Mouse (Mus musculus) kidney, postnatal 36 days (tissue): ENCODE data around the gene Tacc2.

Experiments used
- DNase-seq, 2 experiments: peaks; one replicate each; pipeline ENCODE4 v3.0.0; 2021 to 2022; ENCODE audit warnings: mixed read lengths in 2 of 2

Gene Tacc2

DNA sequence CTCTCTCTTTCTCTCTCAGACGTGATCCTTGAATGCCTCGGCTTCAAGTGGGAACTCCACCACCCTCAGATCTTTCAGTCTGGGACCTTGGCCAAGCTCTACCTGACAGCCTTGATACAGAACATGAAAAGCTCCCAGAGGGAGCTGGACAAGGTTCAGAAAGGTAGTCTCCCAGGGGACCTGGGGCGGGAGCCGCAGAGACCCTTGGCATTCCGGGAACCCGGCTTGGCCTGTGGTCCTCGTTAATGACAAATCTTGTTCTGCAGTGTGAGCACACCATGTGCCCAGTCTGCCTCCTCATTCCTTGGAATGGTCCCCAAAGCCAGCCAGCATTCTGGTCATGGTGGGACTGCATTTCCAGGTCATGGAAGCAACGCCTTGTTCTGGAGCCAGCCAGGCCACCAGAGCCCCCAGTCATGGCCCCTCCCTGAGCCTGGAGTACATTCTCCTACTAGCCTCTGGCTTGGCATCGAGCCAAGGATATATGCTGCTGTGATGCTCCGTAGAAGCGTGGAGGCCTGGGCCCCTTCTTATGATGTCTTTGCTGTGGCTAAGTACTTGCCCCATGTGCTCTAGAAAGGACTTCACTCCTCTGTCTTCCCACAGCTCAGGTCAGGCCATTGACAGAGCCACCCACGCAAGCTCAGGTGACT lies 208.8 kb downstream of the Tacc2 start:
- DNase-seq: peak; percentile 84 to 91

DNA sequence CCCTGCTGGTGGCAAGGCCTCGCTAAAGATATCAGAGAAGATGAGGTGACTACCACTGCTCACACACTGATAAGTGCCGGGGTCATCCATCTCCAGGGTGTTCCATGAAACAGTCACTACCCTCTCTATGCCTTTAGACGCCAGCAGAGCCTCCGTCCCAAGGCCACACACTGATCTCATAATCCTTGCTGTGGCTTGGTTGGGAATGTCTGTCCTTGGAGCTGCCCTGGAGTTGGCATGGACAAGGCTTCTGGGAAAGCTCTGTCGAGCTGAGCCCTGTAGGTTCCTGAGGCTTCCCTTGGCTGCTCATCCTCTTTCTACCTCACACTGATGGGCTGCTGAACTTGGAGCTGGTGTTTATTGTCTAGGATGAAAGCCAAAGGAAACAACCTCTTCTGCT lies 209.5 kb downstream of the Tacc2 start:
- DNase-seq: no peak

DNA sequence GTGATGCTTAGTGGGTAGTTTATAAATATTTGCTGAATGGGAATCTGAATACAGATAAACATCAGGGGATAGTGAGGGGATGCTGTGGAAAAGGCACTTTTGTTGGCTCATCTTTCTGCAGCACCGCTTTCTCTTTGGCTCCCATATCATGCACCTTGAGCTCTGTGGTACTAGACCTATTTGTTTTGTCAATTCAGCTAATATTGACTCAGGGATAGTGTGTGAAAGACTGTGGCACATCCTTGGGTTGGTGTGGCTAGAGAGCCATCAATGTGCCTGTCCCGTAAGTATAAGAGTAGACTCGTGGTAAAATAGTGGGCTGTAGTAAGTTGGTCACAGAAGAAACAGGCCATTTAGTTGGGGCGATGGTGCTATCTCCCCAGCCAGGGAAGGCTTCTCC lies 210.3 kb downstream of the Tacc2 start:
- DNase-seq: no peak

DNA sequence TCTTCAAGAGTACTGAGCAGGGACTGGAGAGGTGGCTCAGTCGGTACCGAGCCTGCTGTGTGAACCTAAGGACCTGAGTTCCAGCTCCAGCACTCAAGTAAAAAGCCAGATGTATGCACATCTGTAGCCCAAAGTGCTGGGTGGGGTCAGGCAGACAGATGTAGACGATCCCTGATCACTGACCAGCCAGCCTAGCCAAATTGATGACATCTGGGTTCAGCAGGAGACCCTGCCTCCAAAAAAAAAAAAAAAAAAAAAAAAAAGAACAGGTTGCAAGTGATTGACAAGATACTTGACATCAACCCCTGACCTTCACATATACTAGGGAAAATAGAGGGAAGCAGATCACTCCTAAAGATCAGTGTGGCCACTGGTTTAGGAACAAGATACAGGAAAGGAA lies 211.7 kb downstream of the Tacc2 start:
- DNase-seq: no peak

DNA sequence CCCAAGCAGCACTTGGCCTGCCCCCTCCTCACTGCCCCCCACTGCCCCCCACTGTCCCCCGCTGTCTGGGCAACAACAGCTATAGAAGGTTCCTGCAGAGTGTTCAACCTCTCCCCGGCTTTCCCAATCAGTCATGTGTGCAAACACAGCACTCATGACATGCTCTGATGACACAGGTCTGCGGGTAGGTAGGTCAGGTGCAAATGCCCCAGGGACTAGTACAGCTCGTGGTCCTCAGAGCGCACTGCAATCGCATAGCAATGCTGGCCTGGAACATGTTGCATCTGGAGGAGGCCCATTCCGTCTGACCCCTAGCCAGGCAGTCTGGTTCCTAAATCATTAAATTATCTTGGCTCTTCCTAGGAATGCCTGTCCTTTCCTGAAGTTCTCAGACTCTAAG lies 212.2 kb downstream of the Tacc2 start:
- DNase-seq: no peak

DNA sequence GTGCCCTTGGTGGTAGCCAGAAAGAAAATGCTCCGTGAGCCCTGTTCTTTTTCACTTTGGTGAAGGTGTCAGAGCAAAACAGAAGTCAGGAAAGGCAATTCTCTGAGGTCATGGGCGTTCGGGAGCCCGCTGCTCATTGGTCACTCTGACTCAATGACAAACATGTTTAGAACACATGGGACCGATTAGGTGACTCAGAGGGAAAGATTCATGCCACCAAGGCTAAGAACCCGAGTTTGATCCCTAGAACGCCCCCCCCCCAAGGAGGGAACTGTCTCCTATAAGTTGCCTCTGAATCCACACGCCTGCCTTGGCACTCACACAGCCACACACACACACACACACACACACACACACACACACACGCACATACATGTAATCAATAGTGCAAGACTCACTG lies 216.4 kb downstream of the Tacc2 start:
- DNase-seq: no peak

DNA sequence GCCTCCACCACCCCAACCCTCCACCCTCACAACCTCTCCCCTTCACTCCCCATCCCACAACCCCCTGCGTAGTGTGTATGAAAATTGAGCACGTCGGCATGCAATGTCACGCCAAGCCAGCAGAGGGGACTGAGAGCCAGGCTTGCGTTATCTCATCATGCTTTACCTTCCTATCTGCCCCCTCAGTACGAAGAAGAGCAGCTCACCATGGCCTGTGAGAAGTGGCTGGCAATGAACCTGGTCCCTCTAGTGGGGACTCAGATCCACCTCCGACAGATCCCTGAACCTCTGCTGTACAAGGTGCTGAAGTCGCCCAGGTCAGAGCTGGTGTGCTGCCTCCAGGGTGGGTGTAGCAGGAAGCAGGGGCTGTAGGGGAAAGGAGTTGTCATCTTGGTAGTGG lies 219.5 kb downstream of the Tacc2 start:
- DNase-seq: no peak

DNA sequence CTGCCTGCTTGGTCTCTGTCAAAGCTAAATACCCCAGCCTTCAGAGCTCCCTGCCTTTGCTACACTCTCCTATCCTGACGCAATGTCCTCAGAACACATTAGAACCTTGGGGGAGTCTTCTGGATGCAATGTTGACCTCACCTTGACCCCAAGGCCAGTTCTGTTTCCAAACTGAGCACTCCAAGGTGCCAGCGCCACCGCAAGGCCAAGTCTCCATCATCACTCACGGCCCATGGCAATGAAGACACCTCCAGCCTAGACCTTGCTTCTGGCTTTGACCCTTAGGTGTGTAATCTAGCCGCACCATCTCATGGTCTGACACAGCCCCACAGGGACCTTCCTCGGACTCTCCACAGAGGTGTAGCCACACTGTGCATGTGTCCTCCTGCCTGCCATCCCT lies 220.3 kb downstream of the Tacc2 start:
- DNase-seq: no peak

DNA sequence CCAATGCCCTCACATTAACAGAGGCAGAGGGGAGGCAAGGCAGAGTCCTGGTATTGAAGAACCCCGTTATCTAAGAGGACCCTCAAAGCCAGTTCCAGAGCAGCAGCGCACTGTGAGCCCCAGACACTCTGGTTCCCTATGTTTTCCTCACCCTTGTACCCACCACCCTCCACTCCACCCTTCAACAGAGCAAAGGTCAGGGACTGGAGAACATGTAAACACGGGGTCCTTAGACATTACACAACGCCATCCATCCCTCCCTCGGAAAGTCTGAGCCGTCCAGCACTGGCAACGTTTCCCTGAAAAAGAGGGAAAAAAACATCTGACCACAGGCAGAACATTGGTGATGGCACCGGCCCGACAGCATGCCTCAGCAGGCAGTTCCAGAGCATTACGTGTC lies 222.2 kb downstream of the Tacc2 start:
- DNase-seq: peak; percentile 22 to 67

DNA sequence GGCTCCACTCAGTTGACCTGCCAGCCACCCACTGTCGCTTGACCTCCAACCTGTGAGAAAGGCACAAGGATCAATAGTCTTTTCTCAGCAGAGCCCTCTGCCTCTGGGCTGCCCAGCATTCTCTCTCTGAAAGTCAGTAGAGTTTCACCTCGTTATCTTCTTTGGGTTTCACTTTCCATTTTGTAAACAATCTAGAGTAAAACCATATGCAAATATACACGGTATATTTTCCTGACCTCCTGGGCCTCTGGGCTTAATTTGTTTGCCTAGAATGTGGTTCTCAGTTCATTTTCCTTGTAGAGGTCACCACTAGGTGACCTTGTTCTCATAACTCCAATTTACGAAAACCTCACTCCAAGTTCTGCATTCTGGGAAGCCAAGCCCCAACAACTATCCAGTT lies 223.4 kb downstream of the Tacc2 start:
- no peak for DNase-seq

DNA sequence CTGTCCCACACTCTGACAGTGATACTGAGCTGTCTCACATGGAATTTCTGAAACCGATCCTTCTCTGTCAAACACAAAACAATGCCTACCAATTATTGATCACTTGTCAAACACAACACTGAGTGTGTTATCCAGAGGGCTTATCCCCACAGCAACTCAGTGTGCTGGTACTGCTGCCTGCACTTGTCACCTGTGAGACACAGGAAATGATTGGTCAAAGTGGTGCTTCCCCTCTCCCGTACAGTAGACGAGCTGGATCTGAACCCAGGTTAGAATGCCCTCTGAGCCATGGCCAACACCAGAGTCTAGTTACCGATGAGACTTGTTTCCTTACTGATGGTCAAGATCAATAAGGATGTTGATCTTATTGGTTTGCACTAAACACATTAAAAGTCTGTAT lies 224.6 kb downstream of the Tacc2 start:
- no peak for DNase-seq

DNA sequence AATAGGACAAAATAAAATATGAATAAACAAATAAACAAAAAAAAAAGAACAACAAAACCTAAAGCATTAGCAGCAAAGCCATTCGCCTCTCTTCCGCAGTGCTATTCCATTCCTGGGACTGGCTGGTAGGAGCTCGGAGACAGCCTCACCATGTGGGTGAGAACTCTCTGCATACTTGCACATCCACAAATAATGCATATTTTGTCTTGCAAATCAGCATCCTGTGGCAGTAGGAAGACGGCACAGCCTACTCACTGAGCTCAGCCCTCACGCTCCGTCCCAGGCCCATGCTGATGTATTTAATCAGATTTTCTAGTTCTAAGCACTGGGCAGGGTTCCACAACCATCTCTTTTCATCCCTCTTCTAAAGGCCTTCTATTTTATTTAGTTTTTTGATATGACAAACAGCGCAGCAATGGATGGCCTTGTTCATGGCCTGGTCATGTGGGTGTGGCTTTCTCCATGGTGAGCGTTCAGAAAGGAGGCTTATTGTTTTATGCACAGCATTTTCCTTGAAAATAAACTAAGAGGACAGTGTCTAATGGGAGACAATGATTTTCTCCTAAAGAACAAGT lies 226.1 kb downstream of the Tacc2 start:
- no peak for DNase-seq

DNA sequence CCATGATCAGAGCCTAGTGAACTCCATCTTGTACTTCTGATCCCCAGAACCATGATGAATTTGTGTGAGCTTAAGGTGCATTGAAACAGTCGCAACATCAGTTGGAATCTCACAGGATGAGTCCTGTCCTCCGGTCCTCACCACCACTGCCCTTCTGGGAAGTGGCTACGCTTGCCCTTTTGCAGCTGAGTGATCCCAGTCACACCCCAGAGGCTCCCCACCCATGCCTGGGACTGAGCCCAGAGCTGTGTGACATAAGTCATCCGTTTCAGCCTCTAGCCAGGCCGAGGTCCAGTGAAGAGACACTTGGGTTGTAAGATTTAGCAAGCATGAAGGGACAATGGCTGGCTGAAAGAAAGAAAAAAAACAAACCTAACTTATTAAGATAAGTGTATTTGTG lies 227.8 kb downstream of the Tacc2 start:
- peak; percentile 62 to 66 for DNase-seq

DNA sequence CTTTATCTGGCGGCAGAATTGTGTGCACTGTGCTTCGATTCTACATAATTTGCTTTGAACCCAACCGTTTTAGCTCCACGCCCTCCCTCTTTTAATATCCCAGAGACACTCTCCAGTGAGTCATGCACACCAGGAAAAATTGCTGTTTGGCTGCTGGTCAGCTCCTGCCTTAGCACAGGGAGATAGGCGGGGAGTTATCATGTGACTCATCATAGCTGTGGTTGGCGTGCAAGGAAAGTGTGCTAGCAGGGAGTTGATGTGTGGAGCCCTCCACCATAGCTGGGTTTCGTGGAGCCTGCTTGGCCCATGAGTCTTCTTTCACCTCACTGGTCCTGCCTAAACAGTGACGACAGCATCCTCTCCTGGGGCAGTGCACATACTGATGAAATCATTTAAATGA lies 230.5 kb downstream of the Tacc2 start:
- DNase-seq: peak; percentile 28 to 34

DNA sequence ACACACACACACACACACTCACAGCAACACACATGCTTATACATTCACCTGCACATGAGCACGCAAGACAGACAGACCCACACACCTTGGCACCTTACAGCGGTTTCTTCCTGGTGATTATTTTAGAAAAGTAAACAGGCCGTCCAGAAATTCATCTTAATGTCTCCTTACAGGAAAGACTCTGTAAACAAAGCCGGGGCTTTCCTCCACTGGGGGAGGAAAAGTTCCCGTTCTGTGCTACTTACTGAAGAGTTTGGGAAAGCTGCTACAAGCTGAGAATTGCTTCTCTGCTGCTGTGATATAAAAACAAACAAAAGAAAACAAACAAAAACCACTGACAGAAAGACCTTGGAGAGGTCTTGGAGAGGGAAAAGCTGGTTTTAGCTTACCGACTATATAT lies 231.5 kb downstream of the Tacc2 start:
- no peak for DNase-seq

DNA sequence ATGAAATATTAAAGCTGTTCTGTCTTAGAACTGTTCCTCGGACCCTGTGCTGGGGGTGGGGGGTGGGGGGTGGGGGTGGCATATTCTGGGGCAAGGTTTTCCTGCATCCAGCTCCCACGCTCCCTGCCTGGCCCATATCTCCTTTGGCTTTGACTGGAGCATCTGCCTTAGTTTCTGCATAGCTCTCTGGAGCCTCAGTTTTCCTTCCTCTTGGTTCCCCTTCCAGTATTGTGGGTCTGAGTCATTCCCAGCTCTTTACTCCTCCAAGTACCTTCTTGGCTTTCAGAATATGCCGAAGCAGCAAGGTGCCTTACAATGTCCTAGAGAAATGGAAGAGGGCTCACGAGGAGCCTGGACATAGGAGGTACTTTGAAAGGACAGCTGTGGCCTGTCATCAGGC lies 233.0 kb downstream of the Tacc2 start:
- no peak for DNase-seq

DNA sequence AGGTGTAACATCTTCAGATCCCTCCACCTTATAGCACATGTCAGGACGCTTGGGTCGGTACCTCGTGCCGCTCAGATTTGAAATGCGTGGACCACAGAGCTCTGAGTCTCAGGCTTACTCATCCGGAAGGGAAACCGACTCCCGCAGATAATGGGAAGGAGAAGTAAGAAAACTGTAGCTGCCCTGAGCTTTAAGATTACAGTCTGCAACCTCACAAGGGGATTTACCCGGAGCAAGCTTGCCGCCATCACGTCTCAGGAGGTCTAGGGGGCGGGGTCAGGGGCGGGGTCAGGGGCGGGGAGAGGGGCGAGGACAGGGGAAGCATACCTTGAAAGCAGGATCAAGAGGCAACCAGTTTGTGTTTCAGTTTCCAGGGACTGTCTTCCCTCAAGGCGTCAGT lies 235.2 kb downstream of the Tacc2 start:
- DNase-seq: no peak
